Mouse (Mus musculus) monocyte, adult 2 months (primary cell): ENCODE data around the gene Lrrc9.
A peak's percentile ranks its signal among the peaks of the same experiment; 100 is the strongest.

Source experiments
- DNase-seq, 2 experiments: peaks; one replicate each; pipeline ENCODE4 v3.0.0; 2022; ENCODE audit warnings: low spot score in 2 of 2, low read depth in 1 of 2

Lrrc9 gene

DNA sequence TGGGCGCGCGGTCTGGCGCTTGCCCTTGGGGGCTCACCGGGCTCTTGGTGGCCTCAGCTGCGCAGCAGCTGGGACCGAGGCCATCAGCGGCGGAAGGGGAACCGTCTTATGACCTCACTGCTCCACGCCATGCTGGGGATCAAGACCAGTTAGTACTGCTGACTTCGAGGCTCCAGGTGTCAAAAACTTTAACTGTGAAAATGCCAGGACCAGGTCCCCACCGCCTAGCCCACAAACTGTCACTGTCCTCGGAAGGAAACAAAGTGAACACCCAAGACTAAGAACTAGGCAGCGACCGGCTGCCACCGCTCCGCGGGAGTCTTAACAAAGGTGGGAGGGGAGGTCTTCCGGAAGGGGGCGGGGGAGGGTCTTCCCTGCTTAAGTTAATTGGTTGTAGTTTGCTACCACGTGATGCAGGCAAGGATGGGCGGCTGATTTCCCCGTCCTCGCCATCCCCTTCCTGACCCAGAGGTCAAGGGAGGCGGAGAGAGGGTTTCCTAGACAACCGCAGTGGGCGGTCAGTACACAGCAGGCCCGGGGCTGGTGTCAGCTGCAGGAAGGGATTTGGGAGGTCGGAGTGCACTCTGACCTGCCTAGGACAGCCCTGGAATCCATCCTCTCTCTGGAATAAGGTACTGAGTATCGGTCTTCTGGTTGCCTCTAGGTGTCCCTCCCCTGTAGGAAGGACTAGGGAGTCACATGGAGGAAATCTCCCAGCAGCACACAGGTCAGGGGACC lies at the start of gene Lrrc9:
Gene Lrrc9, plus strand, starts transcription at position 28 of the 738 bp plus-strand sequence.
- no peak for DNase-seq

DNA sequence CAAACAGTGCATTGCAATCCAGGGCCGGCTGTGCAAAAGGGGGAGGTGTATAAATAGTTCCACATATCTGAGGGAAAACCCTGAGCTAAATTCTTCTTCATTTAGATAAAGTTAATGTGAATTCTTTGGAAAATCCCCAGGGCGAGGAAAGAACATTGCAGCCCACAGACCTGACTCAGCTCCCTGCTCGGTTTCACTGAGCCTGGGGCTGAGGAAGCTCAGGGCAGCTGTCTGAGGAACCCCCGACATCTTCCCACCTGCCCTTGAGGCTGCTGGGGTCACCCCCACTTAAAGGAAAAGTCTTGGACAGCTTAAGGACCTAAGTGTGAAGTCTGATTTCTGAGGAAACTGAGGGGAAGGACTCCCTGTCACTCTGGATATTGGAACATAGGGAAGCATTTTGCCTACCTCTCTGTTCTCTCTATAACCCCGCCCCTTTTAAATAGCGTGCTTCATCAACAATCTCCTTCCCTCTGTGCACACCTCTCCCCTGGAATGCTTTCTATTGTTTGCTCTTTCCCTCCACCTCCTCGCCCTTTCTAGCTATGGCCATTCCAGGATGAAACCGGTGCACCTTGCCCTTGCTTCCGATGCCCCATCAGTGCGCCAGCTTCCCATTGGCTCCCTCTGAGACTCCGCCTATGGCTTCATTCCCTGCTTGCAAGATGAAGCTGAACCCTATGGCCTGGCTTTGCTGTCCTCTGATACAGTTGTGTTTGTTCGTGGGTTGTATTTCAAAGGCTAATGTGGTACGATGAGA lies 48.4 kb upstream of the Lrrc9 start:
- DNase-seq = no peak

DNA sequence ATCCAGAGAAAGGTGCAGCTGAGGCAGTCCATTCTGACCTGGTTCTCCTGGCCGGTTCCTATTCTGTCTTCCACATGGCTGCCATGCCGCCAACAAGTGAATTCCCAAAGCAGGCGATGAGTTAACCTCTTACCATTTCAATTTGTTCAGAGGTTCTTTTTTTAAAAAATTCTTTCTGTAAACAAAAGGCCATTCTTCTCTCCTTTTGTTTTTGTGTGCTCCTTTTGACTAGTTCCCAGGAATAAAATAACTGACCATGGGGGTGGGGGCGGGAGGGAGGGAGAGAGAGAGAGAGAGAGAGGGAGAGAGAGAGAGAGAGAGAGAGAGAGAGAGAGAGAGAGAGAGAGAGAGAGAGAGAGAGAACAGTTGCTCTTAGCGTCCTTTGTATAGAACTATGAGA lies 36.6 kb upstream of the Lrrc9 start:
- no peak for DNase-seq

DNA sequence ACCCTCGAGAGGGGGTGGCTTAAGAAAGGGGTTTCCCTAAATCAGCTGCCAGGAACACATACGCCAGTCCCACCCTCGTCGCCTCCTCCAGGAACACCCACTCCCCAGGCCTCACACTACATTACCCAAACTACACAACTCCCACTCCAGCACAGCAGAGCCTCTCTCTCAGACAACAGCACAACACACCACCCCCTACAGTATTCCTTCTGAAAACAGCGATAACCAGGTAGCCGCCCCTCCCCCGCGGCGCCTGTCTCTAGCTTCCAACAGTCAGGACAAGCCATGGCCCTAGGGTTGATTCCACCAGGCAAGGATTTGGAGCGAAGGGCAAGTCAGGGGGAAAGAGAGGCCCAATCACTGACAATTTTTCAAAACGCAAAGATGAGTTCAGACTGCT lies 34.5 kb upstream of the Lrrc9 start:
- DNase-seq = no peak

DNA sequence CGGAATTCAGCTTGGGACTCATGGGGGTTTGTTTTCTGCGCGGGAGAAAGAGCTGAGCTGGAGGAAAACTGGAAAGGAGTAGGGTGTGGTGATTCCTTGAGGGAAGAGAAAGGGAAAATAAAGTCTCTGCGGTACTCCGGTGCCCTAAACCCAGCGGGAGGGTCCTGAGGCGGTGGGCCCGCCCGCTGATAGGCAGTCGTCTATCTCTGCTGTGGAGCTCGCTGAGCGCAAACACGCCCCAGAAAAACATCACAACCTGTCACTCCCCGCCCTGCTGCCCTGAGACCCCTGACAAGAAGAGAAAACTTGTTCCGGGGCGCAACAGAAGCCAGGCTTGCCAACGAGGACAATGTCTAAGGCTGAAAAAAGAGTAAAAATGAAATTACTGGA lies 34.0 kb upstream of the Lrrc9 start:
- no peak for DNase-seq

DNA sequence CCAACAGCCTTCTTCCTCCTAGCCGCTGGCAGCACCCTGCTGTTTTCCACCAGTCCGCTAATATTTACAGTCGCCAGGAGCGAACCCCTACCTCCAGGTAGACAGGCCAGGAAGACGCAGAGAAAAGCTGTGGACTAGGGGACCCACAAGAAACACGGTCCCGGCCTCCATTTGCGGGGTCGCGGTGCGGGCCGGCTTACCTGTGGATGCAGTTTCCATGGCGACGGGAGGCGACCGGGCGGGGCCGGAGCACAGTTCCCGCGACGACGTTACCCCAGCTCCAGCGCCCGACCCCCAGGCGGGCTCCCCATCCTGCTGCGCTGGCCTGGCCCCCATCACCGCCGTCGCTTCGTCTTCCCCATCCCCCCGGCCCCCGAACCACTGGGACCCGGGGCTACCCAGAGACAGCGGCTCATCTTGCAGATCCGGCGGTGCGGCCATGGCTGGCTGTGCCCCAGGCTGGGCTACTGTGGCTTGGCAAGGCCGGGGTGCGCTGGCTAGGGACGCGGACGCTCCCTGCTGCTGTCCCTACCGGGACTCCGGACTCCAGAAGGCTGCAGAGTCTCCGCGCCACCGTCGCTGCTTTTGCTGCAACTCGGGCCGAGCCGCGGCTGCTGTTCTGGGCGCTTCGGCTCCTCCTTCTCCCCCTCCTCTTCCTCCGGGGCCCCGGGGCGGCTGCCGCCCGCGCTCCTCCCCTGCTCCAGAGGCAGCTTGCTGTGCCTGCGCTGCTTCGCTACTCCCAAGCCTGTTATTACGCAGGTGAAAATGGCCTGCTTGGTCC lies 33.4 kb upstream of the Lrrc9 start:
- DNase-seq = no peak

DNA sequence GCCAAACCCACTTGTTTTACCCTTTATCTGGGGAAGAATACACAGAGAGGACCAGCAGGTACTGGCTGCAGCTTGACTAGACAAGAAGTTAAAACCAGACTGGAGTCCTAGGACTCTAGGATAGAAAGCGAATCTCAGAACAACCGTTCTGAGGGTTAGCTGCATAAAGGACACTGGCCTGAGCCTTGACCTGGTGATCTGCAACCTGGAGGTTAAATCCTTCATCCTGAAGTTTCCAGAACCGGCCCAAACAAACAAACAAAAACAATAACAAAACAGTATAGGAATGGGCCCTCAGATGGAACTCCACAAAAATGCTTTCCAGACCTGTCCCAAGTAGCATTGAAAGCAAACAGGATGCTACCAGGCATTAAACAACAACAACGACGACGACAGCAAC lies 32.7 kb upstream of the Lrrc9 start, which contains the start of gene Rtn1:
Gene Rtn1, minus strand, starts transcription at position 101 of the 400 bp plus-strand sequence.
- no peak for DNase-seq

DNA sequence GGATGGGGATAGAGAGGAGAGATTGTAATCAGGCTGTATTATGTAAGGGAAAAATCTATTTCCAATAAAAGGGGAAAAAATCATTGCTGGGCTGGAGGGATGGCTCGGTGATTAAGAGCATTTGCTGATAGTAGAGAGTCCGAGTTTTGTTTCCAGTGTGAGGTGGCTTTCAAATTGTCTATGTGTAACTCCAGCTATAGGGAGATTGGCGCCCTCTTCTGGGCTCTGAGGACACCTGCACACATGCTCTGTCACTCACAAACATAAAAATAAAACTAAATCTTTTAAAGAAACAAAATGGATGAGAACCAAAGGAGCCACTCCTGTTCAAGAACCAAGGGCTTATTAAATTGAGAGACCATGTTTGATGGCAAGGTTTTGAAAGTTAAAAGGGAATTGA lies 23.9 kb upstream of the Lrrc9 start:
- DNase-seq = no peak

DNA sequence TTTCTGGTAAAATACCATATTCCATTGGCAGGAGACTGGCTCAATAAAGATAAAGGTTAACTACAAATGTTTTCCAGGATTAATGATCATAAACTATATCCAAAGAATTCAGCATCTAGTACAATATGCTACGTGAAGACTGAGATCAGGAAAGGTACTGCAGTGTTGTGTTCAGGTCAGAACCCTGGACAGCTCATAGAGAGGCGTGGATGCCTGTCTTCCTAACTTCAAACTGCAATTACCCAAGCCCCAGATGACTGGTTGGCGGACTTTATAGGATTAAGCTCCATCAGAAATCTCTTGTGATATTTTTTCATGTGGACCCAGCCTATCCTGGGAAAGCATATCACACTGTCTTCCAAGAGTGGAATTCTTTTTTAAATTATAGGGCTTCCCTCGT lies 19.0 kb upstream of the Lrrc9 start:
- no peak for DNase-seq

DNA sequence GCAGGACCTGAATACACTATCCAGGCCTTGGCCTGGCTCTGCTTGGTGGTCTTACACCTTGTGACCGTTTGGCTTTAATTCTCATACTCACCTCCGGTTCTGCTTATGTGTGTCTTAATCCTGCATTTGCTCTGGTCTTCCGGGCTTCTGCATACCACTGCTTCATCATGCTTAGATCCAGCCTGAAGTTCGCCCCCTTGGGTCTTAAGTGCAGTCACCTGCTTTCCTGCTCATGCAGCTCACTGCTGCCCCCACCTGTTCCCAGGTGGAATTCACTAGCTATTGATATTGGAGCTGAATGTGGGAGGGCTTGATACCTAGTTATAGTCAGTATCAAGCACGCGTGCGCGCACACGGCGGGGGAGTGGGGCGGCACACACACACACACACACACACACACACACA lies 13.9 kb upstream of the Lrrc9 start:
- DNase-seq = no peak

DNA sequence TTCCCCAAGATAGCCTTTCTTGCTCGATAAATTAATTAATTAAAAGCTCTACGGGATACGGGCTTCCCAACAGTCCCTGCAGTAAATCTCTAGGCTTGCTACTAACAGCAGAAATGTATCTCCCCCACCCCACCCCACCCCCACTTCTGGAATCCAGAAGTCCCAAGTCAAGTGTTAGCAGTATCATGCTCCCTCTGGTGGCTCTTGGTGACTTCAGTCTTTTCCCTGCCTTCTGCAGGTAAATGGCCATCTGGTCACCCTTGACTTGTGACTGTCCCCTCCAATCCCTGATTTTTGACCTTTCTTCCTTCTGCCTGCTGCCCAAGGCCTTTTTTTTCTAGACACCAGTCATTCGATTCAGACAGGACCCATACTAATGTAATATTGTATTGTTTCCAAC lies 9.5 kb upstream of the Lrrc9 start:
- DNase-seq = no peak

DNA sequence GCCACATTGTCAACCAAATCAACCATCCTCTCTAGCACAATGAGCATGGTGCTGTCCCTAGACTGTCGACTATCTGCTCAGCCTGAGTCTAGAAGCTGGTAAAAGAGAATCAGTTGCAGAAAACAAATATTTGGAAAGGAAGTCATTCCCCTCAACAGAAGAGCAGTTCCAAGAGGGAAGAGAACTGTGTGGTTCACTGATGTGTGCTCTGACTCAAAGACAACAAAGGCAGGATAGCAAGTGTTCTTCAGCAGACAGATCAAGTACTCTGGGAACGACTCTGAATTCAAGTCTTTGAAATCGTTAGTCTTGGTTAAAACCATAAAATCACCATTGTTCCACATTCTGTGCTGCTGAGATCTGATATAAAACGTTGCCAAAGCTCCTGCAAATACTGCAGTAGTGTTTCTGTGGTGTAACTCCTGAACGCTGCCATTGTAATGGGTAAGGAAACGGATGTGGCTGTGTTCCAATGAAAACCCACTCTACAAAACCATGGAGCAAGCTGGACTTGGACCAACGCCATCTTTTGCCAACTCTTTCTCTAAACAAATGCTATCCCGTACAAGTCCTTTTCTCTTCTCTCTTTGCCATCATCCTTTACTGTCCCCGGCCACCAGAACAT lies 8.3 kb upstream of the Lrrc9 start:
- DNase-seq = no peak

DNA sequence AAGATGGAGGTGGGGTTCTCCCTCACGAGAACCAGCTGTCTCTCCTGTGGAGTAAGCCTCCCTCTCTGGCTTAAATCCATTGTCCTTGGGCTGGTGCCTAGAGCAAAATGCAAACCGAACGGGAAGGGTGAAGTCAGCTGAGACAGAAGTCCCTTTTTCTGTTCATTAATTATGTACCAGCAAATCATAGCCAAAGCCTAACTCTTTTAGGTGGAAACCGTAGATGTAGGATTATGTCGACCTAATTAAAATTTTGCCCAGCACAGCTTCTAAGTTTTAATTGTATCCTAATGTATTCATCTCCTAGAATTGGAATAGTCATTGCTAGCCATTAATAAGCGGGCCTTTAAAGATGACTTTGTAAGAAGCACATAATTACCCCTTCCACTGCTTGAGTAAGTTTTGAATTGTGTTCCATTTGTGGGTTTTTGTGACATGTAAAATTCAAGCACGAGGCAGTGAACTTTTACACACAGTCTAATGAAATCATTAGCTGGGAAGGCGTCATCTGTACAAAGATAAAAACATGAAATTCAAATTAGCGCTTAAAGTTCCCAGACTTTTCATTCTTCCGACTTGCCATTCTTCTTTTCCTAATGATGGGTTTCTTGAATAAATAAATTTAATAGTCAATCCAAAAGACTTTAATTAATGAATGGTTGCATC lies 3.9 kb upstream of the Lrrc9 start:
- no peak for DNase-seq

DNA sequence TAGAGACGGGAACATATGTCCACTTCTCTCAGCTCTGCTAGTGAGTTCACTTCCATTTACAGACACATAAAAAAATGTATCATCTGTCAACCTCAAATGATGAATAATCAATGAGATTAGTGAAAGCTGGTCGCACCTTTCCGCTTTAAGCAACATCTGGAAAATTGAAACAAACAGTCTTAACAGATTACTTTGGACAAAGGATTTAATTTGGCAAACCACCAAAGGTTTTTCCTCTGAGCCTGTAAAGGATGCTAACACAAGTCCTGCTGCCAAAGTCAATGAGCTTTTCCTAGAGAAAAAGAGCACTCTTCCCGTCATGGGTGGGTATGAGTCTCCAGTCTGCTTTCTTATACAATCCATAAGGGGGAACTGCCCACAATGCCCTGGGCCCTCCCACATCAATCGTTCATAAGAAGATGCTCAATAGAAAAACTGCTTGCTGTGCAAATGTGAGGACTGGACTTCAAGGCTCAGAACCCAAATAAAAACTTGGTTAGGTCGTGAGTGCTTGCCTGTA lies 2.6 kb upstream of the Lrrc9 start:
- DNase-seq = no peak

DNA sequence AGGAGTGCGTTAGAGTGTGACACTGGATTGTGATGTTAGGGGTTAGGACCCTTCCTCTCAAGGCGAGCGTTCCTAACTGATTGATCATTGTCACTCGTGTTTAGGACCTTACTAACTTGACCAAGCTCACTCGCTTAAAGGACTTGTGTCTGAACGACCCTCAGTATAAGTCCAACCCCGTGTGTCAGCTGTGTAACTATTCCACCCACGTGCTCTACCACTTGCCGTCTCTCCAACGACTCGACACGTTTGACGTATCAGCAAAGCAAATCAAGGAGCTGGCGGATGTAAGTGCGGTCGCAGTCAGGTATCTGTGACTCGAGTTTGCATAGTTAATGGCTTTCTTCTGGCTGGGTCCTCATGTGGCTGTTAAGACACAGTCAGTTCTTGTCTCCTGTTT lies 12.3 kb downstream of the Lrrc9 start:
- DNase-seq = no peak

DNA sequence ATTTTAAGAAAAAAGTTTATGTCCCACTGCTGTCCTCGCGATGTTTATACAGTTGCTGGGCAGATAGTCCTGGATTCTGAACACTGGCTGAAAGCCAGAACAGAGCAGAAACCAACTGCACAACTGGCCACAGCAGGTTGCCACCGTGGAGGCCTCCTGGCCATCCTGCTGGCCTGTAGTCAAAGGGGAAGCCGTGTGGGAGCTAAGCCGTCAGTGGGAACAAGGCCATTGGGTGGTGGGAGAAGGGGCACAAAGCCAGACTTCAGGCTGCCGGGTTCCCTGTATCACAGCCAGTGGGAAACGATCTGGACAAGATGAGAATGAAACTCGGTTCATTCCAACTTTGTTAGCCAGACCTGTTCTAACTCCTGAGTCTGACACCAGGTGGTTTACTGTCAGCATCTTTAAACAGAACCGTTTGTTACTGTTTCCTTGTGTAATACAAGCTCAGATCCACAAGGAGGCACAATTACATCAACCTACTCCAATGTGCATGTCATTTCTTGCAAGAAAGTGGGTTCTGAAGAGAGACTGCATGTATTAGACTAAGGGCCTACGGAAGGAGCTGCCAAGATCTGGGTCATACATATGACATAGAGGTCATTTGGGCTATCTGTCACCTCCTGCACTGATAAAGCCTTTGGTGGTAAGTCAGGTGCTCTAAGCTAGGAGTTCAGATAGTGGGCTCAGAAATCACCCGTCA lies 19.7 kb downstream of the Lrrc9 start:
- DNase-seq = no peak

DNA sequence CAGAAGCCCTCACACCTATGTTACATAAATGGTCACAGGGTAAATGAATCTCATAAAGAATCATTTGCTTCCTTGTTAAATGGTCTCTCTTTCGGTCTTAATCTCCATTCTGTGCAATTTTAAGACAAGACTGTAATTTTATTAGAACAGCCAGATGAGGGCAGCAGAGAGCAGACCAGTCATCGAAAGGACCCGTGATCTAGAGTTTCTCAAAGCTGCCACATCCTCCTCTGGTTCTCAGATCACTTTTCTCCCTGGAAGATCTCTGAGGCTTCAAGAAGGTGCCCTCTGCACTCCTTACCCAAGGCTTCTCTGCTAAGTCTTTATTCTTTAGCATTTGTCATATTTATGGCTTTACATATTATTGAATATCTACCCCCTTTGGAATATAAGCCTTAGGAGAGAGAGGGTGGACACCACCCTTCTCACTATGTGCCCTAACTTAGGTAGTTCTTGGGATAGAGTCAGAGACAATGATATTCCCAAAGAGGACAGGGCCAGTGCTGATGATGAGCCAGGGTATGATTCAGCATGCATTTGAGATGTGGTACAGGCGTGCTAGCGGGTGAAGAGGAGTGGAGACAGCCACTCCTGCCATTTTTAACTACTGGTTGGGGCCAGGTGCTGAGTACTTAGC lies 20.3 kb downstream of the Lrrc9 start:
- peak in 1 of 2 experiments; percentile 28 for DNase-seq

DNA sequence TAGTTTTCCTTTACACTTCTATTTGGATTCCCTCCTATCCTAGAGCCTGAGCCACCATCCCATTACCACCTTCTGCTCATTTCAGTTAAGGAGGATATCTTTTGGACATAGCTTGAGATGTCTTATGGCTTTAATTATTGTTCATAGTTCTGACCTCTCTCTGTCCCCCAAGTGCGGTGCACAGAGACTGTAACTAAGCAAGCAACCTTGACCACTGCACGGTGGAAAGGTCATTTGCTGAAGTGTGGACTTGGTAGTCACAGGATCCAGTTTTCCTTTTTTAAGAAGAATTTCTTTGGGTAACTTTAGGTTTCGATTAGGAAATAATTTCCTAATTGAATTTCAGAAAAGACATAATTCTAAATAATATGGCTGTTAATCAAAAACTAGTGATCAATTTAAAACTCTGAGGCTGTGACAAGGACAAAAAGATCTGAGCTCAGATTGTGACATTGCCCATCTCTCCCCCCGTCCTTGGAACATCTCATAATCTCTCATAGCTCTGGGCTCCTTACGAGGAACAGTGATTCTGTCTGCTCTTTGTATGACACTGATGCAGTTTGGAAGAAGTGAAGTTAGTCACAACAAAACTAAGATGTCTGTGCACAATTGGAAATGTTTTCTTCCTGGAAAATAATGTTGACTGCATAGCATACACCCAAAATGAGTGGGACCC lies 24.3 kb downstream of the Lrrc9 start:
- DNase-seq = no peak

DNA sequence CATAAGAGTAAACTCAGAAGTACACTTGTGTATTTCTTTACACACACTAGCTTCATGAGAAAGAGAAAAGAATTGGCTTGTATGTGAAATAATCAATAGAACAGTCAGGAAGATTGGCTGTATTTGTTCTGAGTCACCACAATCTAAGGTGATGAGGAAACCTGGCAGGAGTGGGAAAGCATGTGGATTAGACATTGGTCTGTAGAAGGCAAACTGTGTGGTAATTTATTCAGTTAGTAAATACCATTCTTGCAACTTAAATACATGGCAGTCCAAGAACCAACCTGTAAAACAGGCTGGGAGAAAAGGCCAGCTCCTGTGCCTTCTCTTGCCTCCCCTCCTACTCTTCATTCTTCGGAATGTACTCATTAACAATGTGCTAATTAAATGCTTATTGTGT lies 25.6 kb downstream of the Lrrc9 start:
- DNase-seq = no peak
